Mouse (Mus musculus): ENCODE measurements at regions not wholly inside any gene's neighbourhood (a gene's known extent, or its start where the extent isn't known, plus 50 kb on each side); places are given as distances from the start of the nearest gene placed in this dataset.
A peak's percentile ranks its signal among the peaks of the same experiment; 100 is the strongest.

- no peak for TF ChIP-seq POLR2A (IDR thresholded peaks at IDR 0.05; ENCODE audit: borderline replicate concordance, extremely low read depth, insufficient read depth, insufficient read length, poor library complexity, severe bottlenecking)
- no peak for TF ChIP-seq CTCF (IDR thresholded peaks at IDR 0.05; ENCODE audit: borderline replicate concordance, extremely low read depth, insufficient read depth, insufficient read length)
- no peak for DNase-seq (ENCODE audit: low read depth)
Measured at GRCm38 (mm10) chr6:81782131-81782530, 141.3 kb upstream of the Gcfc2 start.

- peak; percentile 67 for DNase-seq (ENCODE audit: low read depth)
- TF ChIP-seq POLR2A (IDR thresholded peaks at IDR 0.05; ENCODE audit: borderline replicate concordance, extremely low read depth, insufficient read depth, insufficient read length, poor library complexity, severe bottlenecking) (no peak), CTCF (IDR thresholded peaks at IDR 0.05; ENCODE audit: borderline replicate concordance, extremely low read depth, insufficient read depth, insufficient read length) (no peak)
Measured at GRCm38 (mm10) chr6:81782815-81783435, 140.5 kb upstream of the Gcfc2 start.

- TF ChIP-seq CTCF (IDR thresholded peaks at IDR 0.05; ENCODE audit: borderline replicate concordance, extremely low read depth, insufficient read depth, insufficient read length) (peak; percentile 16; the same call in 1 of the 2 replicates), POLR2A (IDR thresholded peaks at IDR 0.05; ENCODE audit: borderline replicate concordance, extremely low read depth, insufficient read depth, insufficient read length, poor library complexity, severe bottlenecking) (no peak)
Measured at GRCm38 (mm10) chr6:81795281-81795680, 128.2 kb upstream of the Gcfc2 start.

GRCm38 (mm10) chr6:81800822-81801221, 122.6 kb upstream of the Gcfc2 start:
- peak; percentile 32 for DNase-seq (ENCODE audit: low read depth)
- TF ChIP-seq CTCF (IDR thresholded peaks at IDR 0.05; ENCODE audit: borderline replicate concordance, extremely low read depth, insufficient read depth, insufficient read length) (no peak), POLR2A (IDR thresholded peaks at IDR 0.05; ENCODE audit: borderline replicate concordance, extremely low read depth, insufficient read depth, insufficient read length, poor library complexity, severe bottlenecking) (no peak)

More at GRCm38 (mm10) chr6:81795281-81795680, 128.2 kb upstream of the Gcfc2 start:
- DNase-seq (ENCODE audit: low read depth): no peak

- TF ChIP-seq CTCF (IDR thresholded peaks at IDR 0.05; ENCODE audit: borderline replicate concordance, extremely low read depth, insufficient read depth, insufficient read length) (no peak), POLR2A (IDR thresholded peaks at IDR 0.05; ENCODE audit: borderline replicate concordance, extremely low read depth, insufficient read depth, insufficient read length, poor library complexity, severe bottlenecking) (no peak)
- DNase-seq (ENCODE audit: low read depth): no peak
Measured at GRCm38 (mm10) chr6:81801804-81802203, 121.7 kb upstream of the Gcfc2 start.

GRCm38 (mm10) chr6:81805942-81806341, 117.5 kb upstream of the Gcfc2 start:
- no peak for DNase-seq (ENCODE audit: low read depth)
- TF ChIP-seq CTCF (IDR thresholded peaks at IDR 0.05; ENCODE audit: borderline replicate concordance, extremely low read depth, insufficient read depth, insufficient read length) (no peak), POLR2A (IDR thresholded peaks at IDR 0.05; ENCODE audit: borderline replicate concordance, extremely low read depth, insufficient read depth, insufficient read length, poor library complexity, severe bottlenecking) (no peak)

- DNase-seq (ENCODE audit: low read depth): no peak
- TF ChIP-seq POLR2A (IDR thresholded peaks at IDR 0.05; ENCODE audit: borderline replicate concordance, extremely low read depth, insufficient read depth, insufficient read length, poor library complexity, severe bottlenecking) (no peak), CTCF (IDR thresholded peaks at IDR 0.05; ENCODE audit: borderline replicate concordance, extremely low read depth, insufficient read depth, insufficient read length) (no peak)
Measured at GRCm38 (mm10) chr6:81808712-81809111, 114.8 kb upstream of the Gcfc2 start.

- peak; percentile 34 for DNase-seq (ENCODE audit: low read depth)
- no peak for TF ChIP-seq CTCF (IDR thresholded peaks at IDR 0.05; ENCODE audit: borderline replicate concordance, extremely low read depth, insufficient read depth, insufficient read length)
- no peak for TF ChIP-seq POLR2A (IDR thresholded peaks at IDR 0.05; ENCODE audit: borderline replicate concordance, extremely low read depth, insufficient read depth, insufficient read length, poor library complexity, severe bottlenecking)
Measured at GRCm38 (mm10) chr6:81815248-81815961, 108.1 kb upstream of the Gcfc2 start.

- TF ChIP-seq POLR2A (IDR thresholded peaks at IDR 0.05; ENCODE audit: borderline replicate concordance, extremely low read depth, insufficient read depth, insufficient read length, poor library complexity, severe bottlenecking): no peak
- TF ChIP-seq CTCF (IDR thresholded peaks at IDR 0.05; ENCODE audit: borderline replicate concordance, extremely low read depth, insufficient read depth, insufficient read length): no peak
- peak; percentile 42 for DNase-seq (ENCODE audit: low read depth)
Measured at GRCm38 (mm10) chr6:81815962-81816338, 107.5 kb upstream of the Gcfc2 start.

- peak; percentile 93 for DNase-seq (ENCODE audit: low read depth)
- peak; percentile 77; the same call in 1 of the 2 replicates for TF ChIP-seq CTCF (IDR thresholded peaks at IDR 0.05; ENCODE audit: borderline replicate concordance, extremely low read depth, insufficient read depth, insufficient read length)
- TF ChIP-seq POLR2A (IDR thresholded peaks at IDR 0.05; ENCODE audit: borderline replicate concordance, extremely low read depth, insufficient read depth, insufficient read length, poor library complexity, severe bottlenecking): no peak
Measured at GRCm38 (mm10) chr6:81817050-81817827, 106.2 kb upstream of the Gcfc2 start.

- DNase-seq (ENCODE audit: low read depth): no peak
- no peak for TF ChIP-seq CTCF (IDR thresholded peaks at IDR 0.05; ENCODE audit: borderline replicate concordance, extremely low read depth, insufficient read depth, insufficient read length)
- TF ChIP-seq POLR2A (IDR thresholded peaks at IDR 0.05; ENCODE audit: borderline replicate concordance, extremely low read depth, insufficient read depth, insufficient read length, poor library complexity, severe bottlenecking): no peak
Measured at GRCm38 (mm10) chr6:81818573-81818972, 104.9 kb upstream of the Gcfc2 start.
